8 mouse cellular contexts compared by ENCODE assay signal in genomic region chr6:138153111-138153510, GRCm38 (mm10). TPM values are rescaled to one million over a fixed set of nuclear protein-coding genes. Genes with fewer than 3 reads are reported as not detected.
DNase-seq lines count a peak whose midpoint lies in the region; TF ChIP-seq lines count a peak whose summit lies in the region.
"Had no signal": no experiment of that assay in that cellular context is flagged by ENCODE, and none has a peak within 500 bp of the region (broad histone marks: within the 10 kb centered on the region; RNA-seq: fewer than 3 reads in every experiment).

No protein-coding gene starts in this region.

- no peaks in the 10 kb centered on the region for H3K27me3 ChIP-seq in CH12.LX (replicated peaks)
- H3K27me3 ChIP-seq: hindbrain, embryonic 15.5 days had no signal

- no peak for TF ChIP-seq EP300 in CH12.LX (IDR thresholded peaks at IDR 0.05; ENCODE audit: low read length)

- in situ Hi-C loops in CH12.LX (cut with MboI; ENCODE audit: low pct_ligation_motif_present, low pct_unique_long_range_greater_than_20kb, low sequenced_read_pairs) = loop anchor here (25.0 kb wide), 1 partner anchor 366 kb away; no protein-coding TSS in a partner anchor

- no peak for TF ChIP-seq POLR2A in CH12.LX (IDR thresholded peaks at IDR 0.05; ENCODE audit: low read depth, low read length)

- H3K4me1 ChIP-seq in CH12.LX (ENCODE audit: control insufficient read depth in 1 of 2, insufficient read depth in 2 of 2) = no peaks in the 10 kb centered on the region
- H3K4me1 ChIP-seq: hindbrain, embryonic 15.5 days had no signal

- H3K36me3 ChIP-seq in CH12.LX (replicated peaks in 1 of 2; ENCODE audit: control insufficient read depth in 1 of 2, insufficient read depth in 1 of 2, low read length in 1 of 2) = no peaks in the 10 kb centered on the region
- H3K36me3 ChIP-seq: hindbrain, embryonic 15.5 days had no signal

- peaks cover 61% of the 10 kb centered on the region for H3K9me3 ChIP-seq in CH12.LX (replicated peaks; ENCODE audit: low read length)
- H3K9me3 ChIP-seq: hindbrain, embryonic 15.5 days had no signal

- dilution Hi-C loops in CH12.LX (cut with MboI; ENCODE audit: extremely low pct_ligation_motif_present, extremely low pct_unique_long_range_greater_than_20kb, low sequenced_read_pairs) = no loop called here

- no peak overlapping the region for H3K27ac ChIP-seq in CH12.LX (ENCODE audit: insufficient read depth, low read depth)
- H3K27ac ChIP-seq: hindbrain, embryonic 15.5 days had no signal

- DNase-seq in 416B (ENCODE audit: low read depth) (peak; percentile 42), CH12.LX (ENCODE audit: extremely low read depth) (peak; percentile 1)
- peak; percentile 24 for DNase-seq in c-Kit-positive CD71-positive TER-119-positive erythroid progenitor cells, embryonic 14.5 days (ENCODE audit: low spot score)
- peak; percentile 20 to 47 for DNase-seq in gastrocnemius, adult 8-10 months (ENCODE audit: low spot score in 2 of 2)
- peak; percentile 65 for DNase-seq in layer of hippocampus, adult 9-10 months (ENCODE audit: low spot score)
- peak; percentile 66 to 80 for DNase-seq in lung, postnatal 4 days
- DNase-seq in spleen, postnatal 10 days (ENCODE audit: low spot score in 2 of 2) = peak; percentile 45 to 79

- no peak overlapping the region for H3K4me2 ChIP-seq in CH12.LX (ENCODE audit: insufficient read depth, low read depth, poor library complexity, severe bottlenecking)
- H3K4me2 ChIP-seq: hindbrain, embryonic 15.5 days had no signal

- no peak overlapping the region for H3K4me3 ChIP-seq in CH12.LX (replicated peaks in 1 of 3; ENCODE audit: low read depth in 2 of 3, low read length in 2 of 3, poor library complexity in 1 of 3)
- H3K4me3 ChIP-seq: hindbrain, embryonic 15.5 days had no signal

- no peak; the same call in 1 of the 2 replicates for TF ChIP-seq RAD21 in CH12.LX (IDR thresholded peaks at IDR 0.05; ENCODE audit: low read depth, low read length)

- no peak overlapping the region for H3K9ac ChIP-seq in CH12.LX (ENCODE audit: insufficient read depth, low read depth)
- H3K9ac ChIP-seq: hindbrain, embryonic 15.5 days had no signal

- TF ChIP-seq CTCF in CH12.LX (conservative IDR thresholded peaks at IDR 0.05 in 1 of 2, IDR thresholded peaks at IDR 0.05 in 1 of 2; ENCODE audit: low read depth in 2 of 2, low read length in 2 of 2) = peak in 1 of 2 experiments; percentile 41; a peak in 2 of 4 replicates

- H3K79me2 ChIP-seq in CH12.LX (replicated peaks; ENCODE audit: control insufficient read depth, extremely low read depth, insufficient read depth, poor library complexity, severe bottlenecking) = no peaks in the 10 kb centered on the region

TF ChIP-seq in CH12.LX, 34 proteins besides CTCF, POLR2A, EP300 and RAD21:
- TF ChIP-seq SMC3 (IDR thresholded peaks at IDR 0.05; ENCODE audit: low read depth, low read length) = peak; percentile 18; the same call in 1 of the 2 replicates
- no peak for TF ChIP-seq CHD1 (IDR thresholded peaks at IDR 0.05; ENCODE audit: low read depth, low read length)
- no peak for TF ChIP-seq SIN3A (IDR thresholded peaks at IDR 0.05; ENCODE audit: low read length)

RNA-seq across cellular contexts. Expression of gene Mgst1, which starts 13.0 kb away (rescaled TPM):
- total RNA-seq in CH12.LX (2012; rRNA removed) = not detected in 2 replicates
- total RNA-seq in CH12.LX (2014; rRNA removed) = not detected in 2 replicates
- not detected in 2 replicates for polyA plus RNA-seq in CH12.LX (2012; ENCODE audit: insufficient read length, low read depth)
- total RNA-seq in gastrocnemius, adult 8-10 months (2022) = 10 to 100 TPM; 18.6 to 81.5 (median 59.4) TPM

Comparison
In these comparisons a context has a peak if more than half of its experiments do, and no peak if none do; other contexts are left out.
1. DNase-seq: peak in every context shown above with its lines; median percentile 73 in lung, postnatal 4 days; 65 in layer of hippocampus, adult 9-10 months; 62 in spleen, postnatal 10 days; 42 in 416B; 34 in gastrocnemius, adult 8-10 months; 24 in c-Kit-positive CD71-positive TER-119-positive erythroid progenitor cells, embryonic 14.5 days; 1 in CH12.LX.
2. RNA of gene Mgst1, which starts 13.0 kb away (total RNA-seq): 18.6 to 81.5 TPM in gastrocnemius, adult 8-10 months; not detected in CH12.LX; every median in the first group is over 10 times any median in the second.